ENCODE assay signal across 9 mouse cellular contexts in genomic region chr2:134976796-134977330, GRCm38 (mm10).
A peak's percentile ranks its signal among the peaks of the same experiment; 100 is the strongest.
DNase-seq lines count a peak whose midpoint lies in the region; ATAC-seq and TF ChIP-seq lines count a peak whose summit lies in the region.
"Had no signal": no experiment of that assay in that cellular context is flagged by ENCODE, and none has a peak within 500 bp of the region (broad histone marks: within the 10 kb centered on the region; RNA-seq: fewer than 3 reads in every experiment).

No protein-coding gene starts in this region.

- no peak overlapping the region for H3K27ac ChIP-seq in heart, adult 2 months
- no peak overlapping the region for H3K27ac ChIP-seq in heart, embryonic 10.5 days
- H3K27ac ChIP-seq in embryonic facial prominence, embryonic 13.5 days: peak overlapping the region; percentile 78
- H3K27ac ChIP-seq: heart, embryonic 13.5 days had no signal

- peaks cover 1% of the 10 kb centered on the region for H3K4me1 ChIP-seq in heart, adult 2 months (ENCODE audit: control insufficient read depth, insufficient read depth, low read length)
- no peaks in the 10 kb centered on the region for H3K4me1 ChIP-seq in heart, embryonic 10.5 days
- peaks cover 16% of the 10 kb centered on the region for H3K4me1 ChIP-seq in embryonic facial prominence, embryonic 13.5 days

- 44% methylated on average over 3 of the region's 3 CpGs for WGBS in heart, adult 2 months
- 54% methylated on average over 3 of the region's 3 CpGs for WGBS in heart, embryonic 10.5 days
- WGBS in embryonic facial prominence, embryonic 13.5 days: 9% methylated on average over 3 of the region's 3 CpGs

- TF ChIP-seq EP300 in heart, adult 2 months (IDR thresholded peaks at IDR 0.05; ENCODE audit: insufficient read depth, low read depth, low read length): peak; percentile 66; the same call in 1 of the 2 replicates

- no peaks in the 10 kb centered on the region for H3K9me3 ChIP-seq in heart, embryonic 10.5 days
- no peaks in the 10 kb centered on the region for H3K9me3 ChIP-seq in embryonic facial prominence, embryonic 13.5 days
- H3K9me3 ChIP-seq: heart, embryonic 13.5 days had no signal

- H3K36me3 ChIP-seq in heart, adult 2 months (ENCODE audit: control insufficient read depth, insufficient read depth, low read length): no peaks in the 10 kb centered on the region
- H3K36me3 ChIP-seq in heart, embryonic 10.5 days: no peaks in the 10 kb centered on the region
- no peaks in the 10 kb centered on the region for H3K36me3 ChIP-seq in embryonic facial prominence, embryonic 13.5 days
- H3K36me3 ChIP-seq: heart, embryonic 13.5 days had no signal

- H3K4me3 ChIP-seq in heart, adult 2 months: no peak overlapping the region
- no peak overlapping the region for H3K4me3 ChIP-seq in heart, embryonic 10.5 days
- no peak overlapping the region for H3K4me3 ChIP-seq in embryonic facial prominence, embryonic 13.5 days
- H3K4me3 ChIP-seq: heart, embryonic 13.5 days had no signal

- H3K9ac ChIP-seq in heart, adult 2 months (ENCODE audit: low read depth, low read length): no peak overlapping the region
- H3K9ac ChIP-seq in embryonic facial prominence, embryonic 13.5 days: no peak overlapping the region
- H3K9ac ChIP-seq: heart, embryonic 13.5 days had no signal

- no peak overlapping the region for H3K4me2 ChIP-seq in embryonic facial prominence, embryonic 13.5 days
- H3K4me2 ChIP-seq: heart, embryonic 13.5 days had no signal

- peak in 1 of 2 experiments; percentile 20 for DNase-seq in heart, adult 2 months
- no peak for DNase-seq in heart, embryonic 10.5 days (ENCODE audit: low spot score)
- peak; percentile 42 for DNase-seq in adipocyte (ENCODE audit: low spot score)
- DNase-seq in layer of hippocampus, postnatal 10 days (ENCODE audit: low spot score in 2 of 2): peak; percentile 27 to 31
- DNase-seq in thymus, postnatal 10 days (ENCODE audit: low spot score in 2 of 2): no peak
- DNase-seq in spleen, postnatal 4 days (ENCODE audit: low spot score in 2 of 2): no peak

- no peak for TF ChIP-seq POLR2A in heart, adult 2 months (IDR thresholded peaks at IDR 0.05; ENCODE audit: insufficient read depth, low read depth, low read length)

- H3K79me2 ChIP-seq in heart, adult 2 months (replicated peaks; ENCODE audit: control insufficient read depth, insufficient read depth, low read length): no peaks in the 10 kb centered on the region

- TF ChIP-seq CTCF in heart, adult 2 months (IDR thresholded peaks at IDR 0.05): no peak

- intact Hi-C loops in heart, adult 2 months (cut with DNase I): no loop called here

- 0 out of 2 replicates have a peak, but pooled peaks have one; percentile 43 for ATAC-seq in embryonic facial prominence, embryonic 13.5 days (ENCODE audit: insufficient number of reproducible peaks, insufficient read depth, low FRiP score, low TSS enrichment, low read depth)
- no peak for ATAC-seq in erythroid progenitor cell, adult 5-6 weeks (replicated peaks; ENCODE audit: low FRiP score, poor library complexity, severe bottlenecking)

- no peaks in the 10 kb centered on the region for H3K27me3 ChIP-seq in heart, adult 2 months (ENCODE audit: control insufficient read depth, insufficient read depth, low read length)
- no peaks in the 10 kb centered on the region for H3K27me3 ChIP-seq in heart, embryonic 10.5 days (ENCODE audit: insufficient read depth, poor library complexity, severe bottlenecking)
- H3K27me3 ChIP-seq in embryonic facial prominence, embryonic 13.5 days: no peaks in the 10 kb centered on the region
- H3K27me3 ChIP-seq: heart, embryonic 13.5 days had no signal

Comparison
In these comparisons a context has a peak if more than half of its experiments do, and no peak if none do; other contexts are left out.
1. DNase-seq: peak in adipocyte (single experiment) and layer of hippocampus, postnatal 10 days (2 of 2); none in heart, embryonic 10.5 days (single experiment), thymus, postnatal 10 days (0 of 2) and spleen, postnatal 4 days (0 of 2).